Mouse (Mus musculus) lung, adult 2 months (tissue): Measurements from ENCODE around the gene Fgfr1op2.

Experiments
- CTCF ChIP-seq: fragments of 200-500 bp; IDR thresholded peaks from 2 replicates; pipeline ENCODE4 v1.5.1; 2011; ENCODE audit warnings: mild to moderate bottlenecking, low read length, control low read depth; ENCODE audit not compliant: insufficient read depth
- POLR2A ChIP-seq: fragments of 200-500 bp; IDR thresholded peaks from 2 replicates; pipeline ENCODE4 v1.6.1; 2011; ENCODE audit warnings: low read depth, mild to moderate bottlenecking, control low read depth, low read length, borderline replicate concordance; ENCODE audit errors: extremely low read depth

GRCm38 (mm10) chr6:146634015-146634722 is 57.2 kb downstream of the Fgfr1op2 start:
- TF ChIP-seq CTCF: no peak
- TF ChIP-seq POLR2A: no peak
